Mouse (Mus musculus) midbrain, postnatal 0 days (tissue): ENCODE results near the gene Xpc. TPM values are rescaled to one million over a fixed set of nuclear protein-coding genes. Genes with fewer than 3 reads are reported as not detected.
"Not testable (repeated sequence)": the region's sequence is repeated elsewhere in the genome, so short reads cannot be mapped to it uniquely, and the experiment has no call there.

Experiments used
- ATAC-seq: fragments of 200-750 bp; cut with Nextera tagmentation; 2 replicates; pipeline ENCODE4 v1.8.0; 2017; ENCODE audit warnings: moderate number of reproducible peaks, mild to moderate bottlenecking, moderate TSS enrichment, moderate library complexity; ENCODE audit not compliant: low FRiP score
- DNase-seq: peaks from one replicate; pipeline ENCODE4 v3.0.0-alpha.2; 2015; ENCODE audit warnings: low spot score
- H3K27ac ChIP-seq: fragments of 300-500 bp; sonication (generic); 2 replicates; pipeline ENCODE4 v1.5.1; 2014; ENCODE audit warnings: low read depth, mild to moderate bottlenecking, low read length, mixed read lengths
- H3K27me3 ChIP-seq: fragments of 300-500 bp; sonication (generic); 2 replicates; pipeline ENCODE4 v1.6.1; 2014; ENCODE audit warnings: low read length, control low read depth, mixed read lengths; ENCODE audit not compliant: insufficient read depth
- H3K36me3 ChIP-seq: fragments of 300-500 bp; sonication (generic); 2 replicates; pipeline ENCODE4 v1.6.1; 2014; ENCODE audit warnings: low read length, control low read depth, mixed read lengths; ENCODE audit not compliant: insufficient read depth
- H3K4me1 ChIP-seq: fragments of 300-500 bp; sonication (generic); 2 replicates; pipeline ENCODE4 v1.6.1; 2014; ENCODE audit warnings: mild to moderate bottlenecking, control low read depth, antibody characterized with exemption, low read length, mixed read lengths; ENCODE audit not compliant: insufficient read depth
- H3K4me2 ChIP-seq: fragments of 300-500 bp; sonication (generic); 2 replicates; pipeline ENCODE4 v1.6.1; 2014; ENCODE audit warnings: low read depth, mild to moderate bottlenecking, low read length, mixed read lengths; ENCODE audit not compliant: poor library complexity, severe bottlenecking
- H3K4me3 ChIP-seq: fragments of 300-500 bp; sonication (generic); 2 replicates; pipeline ENCODE4 v1.5.1; 2014; ENCODE audit warnings: low read depth, mild to moderate bottlenecking, low read length, moderate library complexity
- H3K9ac ChIP-seq: fragments of 300-500 bp; sonication (generic); replicated peaks from 2 replicates; pipeline ENCODE4 v1.6.1; 2014; ENCODE audit warnings: mild to moderate bottlenecking, low read length, moderate library complexity, mixed read lengths; ENCODE audit not compliant: poor library complexity, severe bottlenecking
- H3K9me3 ChIP-seq: fragments of 300-500 bp; sonication (generic); 2 replicates; pipeline ENCODE4 v1.6.1; 2016; ENCODE audit warnings: low read length, control low read depth
- CTCF ChIP-seq: IDR thresholded peaks from 2 replicates; pipeline ENCODE4 v1.5.1; 2016; ENCODE audit warnings: antibody characterized with exemption, mild to moderate bottlenecking
- WGBS: fragments of 180-500 bp; shearing (Covaris S2); extraction: QIAGEN DNeasy Blood & Tissue Kit; methylation state at CpG from one replicate; pipeline ENCODE4 v1.1.7; 2014; 5-methylcytosine and 5-hydroxymethylcytosine counted together
- polyA plus RNA-seq: library from polyadenylated mRNA; unstranded; fragments of >200 nt; fragmentation: Nextera tagmentation; extraction: Ambion mirVana; gene quantifications from 2 replicates; pipeline ENCODE4 v1.2.1, GENCODE M21; 2015
- total RNA-seq: library from RNA; depleted of rRNA; stranded (reverse); fragments of >200 nt; gene quantifications from 2 replicates; pipeline ENCODE4 v1.2.3, GENCODE M21; 2014

Xpc gene
- total and polyA plus RNA-seq, 2 experiments from 2014 or later, result 12.3 to 14.3 TPM

DNA sequence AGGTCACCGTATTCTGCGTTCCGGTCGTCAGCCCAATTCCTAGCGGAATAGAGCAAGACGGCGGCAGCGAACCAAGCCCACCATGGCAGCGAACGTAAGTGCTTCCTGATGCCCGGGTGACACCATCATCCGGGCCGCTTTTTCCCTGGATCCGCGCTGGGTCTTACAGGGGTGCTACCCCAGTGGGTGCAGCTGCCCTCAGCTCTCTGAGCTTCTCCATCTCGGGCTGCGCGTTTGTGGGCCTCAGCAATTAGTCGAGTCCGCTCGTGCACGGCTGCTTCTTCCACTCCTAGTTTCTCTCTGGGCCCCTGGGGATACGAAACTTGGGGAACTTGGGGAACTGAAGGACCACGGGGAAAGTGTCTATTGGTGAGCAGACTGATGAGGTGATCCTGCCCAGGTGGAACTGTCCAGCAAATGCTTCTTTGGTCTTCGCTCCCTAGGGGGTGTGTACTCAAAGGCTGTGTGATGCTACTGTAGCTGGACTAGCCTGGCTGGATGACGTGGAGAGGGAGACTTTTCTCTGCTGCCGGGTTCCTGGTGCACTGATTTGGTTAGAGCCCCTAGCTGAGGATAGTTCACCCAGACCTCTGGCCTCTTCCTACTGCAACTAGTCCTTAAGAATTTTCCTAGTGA is 41.8 kb downstream of the Xpc start:
- Histone ChIP-seq H3K9ac (peak overlapping the region; percentile 77), H3K27me3 (no peaks in the 10 kb centered on the region), H3K4me3 (peak overlapping the region; percentile 85), H3K36me3 (peaks cover 13% of the 10 kb centered on the region), H3K9me3 (no peaks in the 10 kb centered on the region), H3K4me1 (peaks cover 13% of the 10 kb centered on the region), H3K27ac (peak overlapping the region; percentile 47; the same call in 1 of the 2 replicates), H3K4me2 (peak overlapping the region; percentile 83)
- DNase-seq (no peak), ATAC-seq (peak; percentile 38)
- under 1% methylated on average over 27 of the region's 27 CpGs for WGBS
- TF ChIP-seq CTCF, result no peak

DNA sequence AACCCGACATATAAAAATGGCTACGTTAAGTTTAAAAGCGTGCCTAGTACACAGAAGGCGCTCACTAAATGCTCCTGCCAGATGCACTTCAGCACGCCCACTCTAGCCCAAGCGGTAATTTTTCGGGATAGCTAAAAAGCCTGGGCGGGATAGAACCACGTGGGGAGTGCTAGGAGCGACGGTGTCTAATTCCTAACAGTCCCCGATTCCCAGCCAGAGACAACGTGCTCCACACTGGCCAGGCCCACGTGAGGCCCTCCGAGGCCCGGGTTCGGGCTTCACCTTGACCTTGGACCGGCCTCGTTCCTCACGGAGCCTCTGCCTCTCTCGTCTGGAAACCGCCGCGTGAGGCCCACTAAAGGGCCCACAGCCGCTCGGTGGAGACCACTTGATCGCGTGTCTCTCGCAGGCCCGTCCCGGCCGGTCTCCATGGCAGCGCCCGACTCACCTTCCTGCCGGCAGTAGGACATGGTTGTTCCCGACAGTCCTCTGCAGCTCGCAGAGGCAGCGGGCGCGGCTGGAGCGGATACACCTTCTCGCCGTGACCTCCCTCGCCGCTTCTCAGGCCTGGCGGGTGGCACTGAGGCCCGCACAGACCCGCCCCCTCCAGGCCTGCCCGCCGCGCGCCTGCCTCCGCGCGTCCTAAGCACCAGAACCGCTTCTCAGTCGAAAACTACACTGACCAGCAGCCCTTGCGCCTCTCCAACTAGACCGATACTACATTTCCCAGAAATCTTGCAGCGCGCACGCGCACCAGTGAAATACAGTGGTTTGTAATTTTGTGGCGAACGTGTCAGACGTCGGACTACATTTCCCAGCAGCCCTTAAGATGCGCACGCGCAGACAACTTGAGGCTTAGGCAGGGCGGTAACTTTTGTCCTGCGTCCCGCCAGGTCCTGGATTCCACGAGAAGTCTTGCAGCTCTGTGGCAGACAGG is 42.6 kb downstream of the Xpc start, which contains the start of the genes Chchd4 and Tmem43:
Gene Chchd4 (minus strand): TSS at position 679 of the 937 bp plus-strand sequence.
Gene Tmem43 (plus strand): TSS at position 836 of the 937 bp plus-strand sequence.
- under 1% methylated on average over 74 of the region's 74 CpGs for WGBS
- peaks cover 15% of the 10 kb centered on the region for H3K36me3 ChIP-seq
- ATAC-seq (peak; percentile 92), DNase-seq (peak; percentile 99)
- H3K9me3 ChIP-seq, result no peaks in the 10 kb centered on the region
- H3K4me2 ChIP-seq, result peak within 1 kb of the TSS; percentile 83
- H3K9ac ChIP-seq, result peak within 1 kb of the TSS; percentile 77
- no peaks in the 10 kb centered on the region for H3K27me3 ChIP-seq
- peak within 1 kb of the TSS; percentile 75 for H3K27ac ChIP-seq
- TF ChIP-seq CTCF, result peak; percentile 34
- peak within 1 kb of the TSS; percentile 85 for H3K4me3 ChIP-seq
- H3K4me1 ChIP-seq, result peaks cover 13% of the 10 kb centered on the region

DNA sequence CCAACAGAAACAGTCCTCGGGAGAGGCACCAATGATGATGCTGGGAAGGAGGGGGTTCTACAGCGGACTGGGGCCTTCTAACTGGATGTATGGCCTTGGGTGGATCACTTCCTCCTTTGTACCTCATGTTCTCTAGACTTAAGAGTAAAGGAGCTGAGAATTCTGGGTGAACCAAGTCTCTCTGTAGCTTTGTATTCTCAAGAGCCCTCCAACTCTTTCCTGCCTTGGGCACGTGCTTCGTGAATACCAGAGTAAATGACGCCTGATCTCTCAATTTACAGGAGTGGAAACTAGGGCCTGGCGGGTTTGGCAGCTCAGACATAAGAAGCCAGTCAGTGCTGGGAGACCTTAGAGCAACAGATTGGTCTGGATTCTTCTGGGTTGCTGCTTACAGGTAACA is 43.4 kb downstream of the Xpc start:
- DNase-seq (peak; percentile 9), ATAC-seq (no peak)
- H3K4me1 ChIP-seq, result peaks cover 13% of the 10 kb centered on the region
- peak overlapping the region; percentile 85 for H3K4me3 ChIP-seq
- no peak for TF ChIP-seq CTCF
- peak overlapping the region; percentile 77 for H3K9ac ChIP-seq
- 26% methylated on average over 6 of the region's 6 CpGs for WGBS
- H3K27ac ChIP-seq, result peak overlapping the region; percentile 18; the same call in 1 of the 2 replicates
- H3K27me3 ChIP-seq, result no peaks in the 10 kb centered on the region
- peaks cover 9% of the 10 kb centered on the region for H3K36me3 ChIP-seq
- H3K4me2 ChIP-seq, result peak overlapping the region; percentile 64
- no peaks in the 10 kb centered on the region for H3K9me3 ChIP-seq

DNA sequence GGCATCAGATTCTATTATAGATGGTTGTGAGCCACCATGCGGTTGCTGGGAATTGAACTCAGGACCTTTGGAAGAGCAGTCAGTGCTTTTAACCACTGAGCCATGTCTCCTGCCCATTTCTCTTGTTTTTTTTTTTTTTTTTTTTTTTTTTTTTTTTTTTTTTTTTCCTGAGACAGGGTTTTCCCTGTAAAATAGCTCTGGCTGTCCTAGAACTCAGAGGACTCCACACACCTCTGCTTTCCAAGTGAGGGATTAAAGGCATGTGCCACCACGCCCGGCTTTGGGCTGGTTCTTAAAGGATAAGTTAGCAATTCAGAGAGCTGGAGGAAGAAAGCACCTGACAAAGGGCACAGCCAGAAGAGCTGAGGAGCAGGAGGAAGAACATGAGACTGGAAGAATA is 44.3 kb downstream of the Xpc start:
- ATAC-seq, H3K4me2 ChIP-seq, H3K4me3 ChIP-seq: not testable (repeated sequence)

DNA sequence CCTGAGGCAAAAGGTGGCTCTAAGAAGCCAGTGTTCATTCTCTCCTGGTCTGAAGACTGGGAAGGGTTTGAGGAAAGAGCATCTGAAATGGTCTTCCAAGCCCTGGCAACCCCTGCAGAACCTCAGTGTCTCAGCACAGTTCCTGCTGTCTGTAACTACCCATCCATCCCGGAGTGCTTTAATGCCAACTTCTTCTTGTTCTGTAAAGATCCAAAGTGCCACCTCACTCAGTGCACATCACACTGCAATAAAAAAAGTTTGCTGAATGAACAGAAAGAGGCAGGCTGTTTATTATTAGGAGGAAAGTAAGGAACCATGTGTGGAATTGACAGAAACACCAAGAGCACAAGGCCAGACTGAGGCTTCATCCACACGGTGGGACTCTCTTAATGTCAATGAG is 45.0 kb downstream of the Xpc start:
- ATAC-seq (no peak), DNase-seq (no peak)
- Histone ChIP-seq H3K36me3 (peaks cover 23% of the 10 kb centered on the region), H3K9me3 (no peaks in the 10 kb centered on the region), H3K4me3 (no peak overlapping the region), H3K9ac (no peak overlapping the region), H3K4me2 (no peak overlapping the region), H3K27me3 (no peaks in the 10 kb centered on the region), H3K4me1 (peaks cover 13% of the 10 kb centered on the region), H3K27ac (no peak overlapping the region)
- 97% methylated on average over 2 of the region's 2 CpGs for WGBS
- TF ChIP-seq CTCF, result no peak

More for the DNA sequence above, 44.3 kb downstream of the Xpc start:
- H3K27me3 ChIP-seq, H3K9me3 ChIP-seq, H3K9ac ChIP-seq, H3K27ac ChIP-seq, DNase-seq: not testable (repeated sequence)
- Histone ChIP-seq H3K36me3 (peaks cover 16% of the 10 kb centered on the region), H3K4me1 (peaks cover 13% of the 10 kb centered on the region)
- 98% methylated on average over 3 of the region's 3 CpGs for WGBS
